Mouse (Mus musculus) adrenal gland, adult 18-20 months (tissue): Measurements from ENCODE around the gene Nat8f6. TPM values are rescaled to one million over a fixed set of nuclear protein-coding genes. Genes with fewer than 3 reads are reported as not detected.
"Not testable (repeated sequence)": the region's sequence is repeated elsewhere in the genome, so short reads cannot be mapped to it uniquely, and the experiment has no call there.

ENCODE experiments used
- DNase-seq, 2 experiments: peaks; one replicate each; pipeline ENCODE4 v3.0.0; 2021 to 2022; ENCODE audit warnings: low spot score in 2 of 2
- long read RNA-seq, 2 experiments: library from polyadenylated mRNA; stranded (forward); transcript quantifications; one replicate each; pipeline ENCODE4 v2.0.0; 2021
- total RNA-seq, 2 experiments: library from RNA; stranded (reverse); gene quantifications; 1 replicate in 1 of 2; 2 replicates in 1 of 2; pipeline ENCODE4 v1.2.3; 2021

The Nat8f6 gene
- total RNA-seq: 1 to 10 TPM; 1.4 to 1.8 TPM
- long read RNA-seq, experiment 1: 0 reads
- long read RNA-seq, experiment 2, partial matches to known transcripts: 0 of 2 reads
- long read RNA-seq, experiment 2, other reads (novel, unspliced or antisense): 2 of 2 reads

GRCm38 (mm10) chr6:85820837-85821236 lies at the start of gene Nat8f6, which contains the start of gene Nat8f5:
TSS of gene Nat8f6 (minus strand) at chr6:85820954.
TSS of gene Nat8f5 (minus strand) at chr6:85820972.
- no peak for DNase-seq

GRCm38 (mm10) chr6:85869006-85869405 lies 48.3 kb upstream of the Nat8f6 start, which contains the start of gene Nat8f2:
TSS of gene Nat8f2 (minus strand) at chr6:85869158.
- DNase-seq: peak in 1 of 2 experiments; percentile 7

- DNase-seq: peak in 1 of 2 experiments; percentile 16
These were observed 47.3 kb upstream of the Nat8f6 start for GRCm38 (mm10) chr6:85867726-85868690.

GRCm38 (mm10) chr6:85866995-85867394 lies 46.2 kb upstream of the Nat8f6 start:
- DNase-seq: peak in 1 of 2 experiments; percentile 8

- not testable (repeated sequence) for DNase-seq
These were observed 45.4 kb upstream of the Nat8f6 start for GRCm38 (mm10) chr6:85866166-85866565.

GRCm38 (mm10) chr6:85864900-85865639 lies 44.3 kb upstream of the Nat8f6 start:
- peak in 1 of 2 experiments; percentile 17 for DNase-seq

- DNase-seq: peak in 1 of 2 experiments; percentile 9
These were observed 43.1 kb upstream of the Nat8f6 start for GRCm38 (mm10) chr6:85863840-85864239.

- peak in 1 of 2 experiments; percentile 13 for DNase-seq
These were observed 42.4 kb upstream of the Nat8f6 start for GRCm38 (mm10) chr6:85863136-85863535.

- DNase-seq: peak in 1 of 2 experiments; percentile 62
These were observed 41.8 kb upstream of the Nat8f6 start for GRCm38 (mm10) chr6:85862565-85862964.

GRCm38 (mm10) chr6:85861247-85861646 lies 40.5 kb upstream of the Nat8f6 start:
- DNase-seq: peak in 1 of 2 experiments; percentile 17

- DNase-seq: peak; percentile 53 to 77
These were observed 35.5 kb upstream of the Nat8f6 start for GRCm38 (mm10) chr6:85856194-85856678.

GRCm38 (mm10) chr6:85853481-85853880 lies 32.7 kb upstream of the Nat8f6 start:
- no peak for DNase-seq

GRCm38 (mm10) chr6:85851062-85851773 lies 30.5 kb upstream of the Nat8f6 start:
- DNase-seq: no peak

- no peak for DNase-seq
These were observed 28.5 kb upstream of the Nat8f6 start for GRCm38 (mm10) chr6:85849240-85849639.

GRCm38 (mm10) chr6:85848140-85848539 lies 27.4 kb upstream of the Nat8f6 start:
- DNase-seq: no peak

GRCm38 (mm10) chr6:85846921-85847320 lies 26.2 kb upstream of the Nat8f6 start:
- no peak for DNase-seq

GRCm38 (mm10) chr6:85843677-85844458 lies 23.1 kb upstream of the Nat8f6 start:
- DNase-seq: not testable (repeated sequence)

GRCm38 (mm10) chr6:85839982-85840381 lies 19.2 kb upstream of the Nat8f6 start:
- DNase-seq: no peak

- DNase-seq: no peak
These were observed 17.9 kb upstream of the Nat8f6 start for GRCm38 (mm10) chr6:85838674-85839073.

GRCm38 (mm10) chr6:85837307-85837706 lies 16.6 kb upstream of the Nat8f6 start:
- peak; percentile 49 to 63 for DNase-seq
